Mouse (Mus musculus): ENCODE data around the gene Vmn1r39.
"Not testable (repeated sequence)": the region's sequence is repeated elsewhere in the genome, so short reads cannot be mapped to it uniquely, and the experiment has no call there.

Gene Vmn1r39

DNA sequence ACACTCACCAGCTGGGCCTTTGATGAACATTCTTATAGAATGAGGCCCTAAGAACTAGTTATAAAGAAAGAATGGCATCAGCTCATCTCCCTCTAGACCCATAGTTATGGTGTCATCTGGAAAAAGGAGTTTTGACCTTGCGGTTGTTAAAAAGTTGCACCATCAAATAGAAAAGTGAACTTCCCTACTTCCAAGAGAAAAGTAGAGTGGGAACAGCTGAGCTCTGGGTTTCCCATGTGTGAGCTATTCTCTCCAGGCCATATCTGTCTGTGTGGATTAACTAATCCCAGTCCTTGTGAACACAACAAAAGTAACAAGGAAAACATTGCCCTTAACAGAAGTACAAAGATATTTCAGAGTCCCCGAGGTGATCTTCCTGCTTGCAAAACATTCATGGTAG lies at the start of gene Vmn1r39:
TSS of gene Vmn1r39 (minus strand) at position 101 of the 400 bp plus-strand sequence.
- no peak for DNase-seq

DNA sequence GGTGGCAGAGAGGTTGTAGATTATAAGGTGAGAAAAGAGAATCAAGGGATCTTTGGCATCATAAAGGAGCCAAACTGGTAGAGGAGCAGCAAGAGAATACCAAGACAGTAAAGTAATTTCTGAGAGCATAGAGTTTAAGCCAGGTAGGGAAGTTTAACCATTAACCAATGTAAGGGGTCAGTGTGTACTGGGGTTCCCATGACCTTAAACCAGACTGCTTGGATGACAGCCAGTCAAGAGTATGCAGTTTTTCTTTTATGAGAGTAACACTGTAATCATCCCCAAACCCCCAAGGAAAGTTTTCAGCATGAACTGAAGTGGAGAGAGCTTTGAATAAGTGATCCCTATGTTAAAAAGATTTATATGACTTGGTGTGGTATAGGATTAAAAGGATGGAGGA lies 49.0 kb upstream of the Vmn1r39 start:
- DNase-seq = no peak

DNA sequence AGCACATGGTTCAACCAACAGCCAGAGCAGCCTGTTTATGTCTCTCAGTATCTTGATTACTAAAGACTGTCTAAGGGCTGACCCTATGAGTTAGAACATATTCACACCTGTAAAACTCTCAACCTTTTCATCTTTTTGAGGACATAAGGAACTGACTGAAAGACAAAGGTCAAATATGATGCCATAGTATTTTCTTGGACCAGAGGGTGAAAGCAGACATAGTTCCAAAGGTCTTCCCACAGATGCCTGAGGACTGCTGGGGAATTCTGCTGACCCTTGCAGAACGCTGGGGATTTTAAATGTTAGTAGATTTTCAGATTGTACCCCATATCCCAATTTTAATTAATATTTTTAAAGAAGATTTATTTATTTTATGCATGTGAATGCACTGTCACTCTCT lies 47.9 kb upstream of the Vmn1r39 start:
- no peak for DNase-seq

DNA sequence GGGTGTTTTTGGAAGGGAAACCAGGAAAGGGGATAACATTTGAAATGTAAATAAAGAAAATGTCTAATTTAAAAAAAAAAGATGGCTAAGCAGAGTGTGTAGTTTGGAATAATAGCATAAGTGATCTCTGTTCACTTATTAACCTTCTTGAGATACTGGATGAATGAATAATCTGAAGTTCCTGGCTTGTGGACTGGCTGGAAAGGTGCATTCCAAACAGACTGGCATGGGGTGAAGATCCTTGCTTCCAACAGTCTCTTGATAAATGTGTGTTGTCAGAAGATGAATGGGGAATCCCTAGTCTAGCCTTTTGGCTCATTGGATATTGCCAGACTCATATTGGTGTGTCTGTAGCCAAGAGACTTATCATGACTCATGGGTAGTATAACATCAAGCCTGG lies 45.8 kb upstream of the Vmn1r39 start:
- DNase-seq = no peak

DNA sequence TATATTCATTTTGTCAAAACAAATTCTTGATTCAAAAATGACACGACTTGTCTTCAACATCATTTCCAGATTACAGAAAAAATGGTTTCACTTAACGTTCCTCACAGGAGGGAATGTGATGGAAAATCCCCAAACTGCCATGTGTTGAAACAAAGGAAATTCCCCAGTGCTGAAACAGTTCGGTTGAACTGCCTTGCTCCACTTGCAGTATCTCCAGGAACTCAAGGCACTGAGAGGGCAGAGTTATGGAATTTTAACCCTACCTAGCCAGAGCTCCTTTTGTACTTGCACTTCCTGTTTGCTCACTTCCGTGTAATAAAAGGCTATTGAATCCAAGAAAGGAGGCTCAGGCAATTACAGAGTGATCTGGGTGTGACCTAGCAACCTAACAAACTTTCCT lies 38.5 kb upstream of the Vmn1r39 start:
- no peak for DNase-seq

DNA sequence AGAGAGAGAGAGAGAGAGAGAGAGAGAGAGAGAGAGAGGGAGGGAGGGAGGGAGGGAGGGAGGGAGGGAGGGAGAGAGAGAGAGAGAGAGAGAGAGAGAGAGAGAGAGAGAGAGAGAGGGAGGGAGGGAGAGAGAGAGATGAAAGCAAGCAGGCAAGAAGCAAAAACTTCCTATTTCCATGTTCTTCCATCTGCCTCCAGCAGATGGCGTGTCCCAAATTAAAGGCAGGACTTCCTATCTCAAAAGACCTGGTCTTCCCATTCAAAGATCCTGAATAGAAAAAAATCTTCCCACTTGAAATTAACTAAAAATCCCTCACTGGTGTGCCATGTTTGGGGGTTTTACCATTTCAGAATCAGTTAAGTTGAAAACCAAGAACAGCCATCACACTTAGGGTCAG lies 30.2 kb upstream of the Vmn1r39 start:
- peak in 1 of 2 experiments; percentile 19 for DNase-seq

DNA sequence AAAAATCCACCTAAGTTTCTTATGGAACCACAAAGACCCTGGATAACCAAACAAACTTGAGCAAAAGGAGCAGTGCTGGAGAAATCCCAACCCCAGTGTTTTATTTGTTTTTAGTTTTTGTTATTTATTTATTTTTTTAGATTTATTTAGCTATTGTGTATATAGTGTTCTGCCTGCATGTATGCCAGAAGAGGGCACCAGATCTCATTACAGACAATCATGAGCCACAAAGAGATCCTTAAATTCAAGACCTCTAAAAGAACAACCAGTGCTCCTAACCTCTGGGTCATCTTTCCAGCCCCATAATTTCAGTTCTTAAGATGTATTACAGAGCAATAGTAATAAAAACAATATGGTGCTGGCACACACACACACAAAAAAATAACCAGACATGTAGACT lies 26.5 kb upstream of the Vmn1r39 start:
- DNase-seq = no peak

DNA sequence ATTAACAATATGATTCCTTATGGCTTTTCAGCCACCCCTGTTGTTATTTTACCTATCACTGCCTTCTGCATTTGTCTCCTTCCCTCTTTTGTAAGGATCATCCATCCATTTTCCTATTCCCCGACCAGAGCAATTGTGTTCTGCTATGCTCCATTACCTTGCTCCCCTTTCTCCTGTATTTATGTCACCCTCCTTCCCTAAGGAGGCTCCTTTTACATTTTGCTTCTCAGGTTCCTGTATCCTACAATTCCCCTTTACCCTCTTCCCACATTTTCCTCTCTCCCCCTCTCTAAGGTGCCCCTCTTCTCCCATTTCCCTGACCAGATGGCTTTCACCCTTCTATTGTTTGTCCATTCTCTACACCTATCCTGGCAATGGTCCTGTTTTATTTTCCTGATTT lies 4.1 kb downstream of the Vmn1r39 start:
- DNase-seq = no peak

DNA sequence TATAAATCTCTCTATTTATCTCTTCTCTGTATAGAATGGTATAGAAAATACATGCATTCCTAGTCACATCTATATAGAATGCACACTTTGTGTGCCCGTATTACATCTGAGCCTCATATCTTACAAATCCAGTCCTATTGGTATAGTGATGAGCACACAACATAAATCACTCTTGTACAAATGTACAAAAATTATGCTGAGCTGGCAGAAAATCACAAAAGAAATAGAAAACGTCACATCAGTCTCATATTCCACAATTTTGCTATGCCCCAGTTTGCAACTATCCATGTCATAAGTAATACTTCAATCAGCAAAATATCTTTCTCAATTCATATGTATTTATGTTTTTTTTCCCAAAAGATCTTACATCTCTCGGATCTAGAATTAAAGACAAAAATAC lies 4.7 kb downstream of the Vmn1r39 start:
- no peak for DNase-seq

DNA sequence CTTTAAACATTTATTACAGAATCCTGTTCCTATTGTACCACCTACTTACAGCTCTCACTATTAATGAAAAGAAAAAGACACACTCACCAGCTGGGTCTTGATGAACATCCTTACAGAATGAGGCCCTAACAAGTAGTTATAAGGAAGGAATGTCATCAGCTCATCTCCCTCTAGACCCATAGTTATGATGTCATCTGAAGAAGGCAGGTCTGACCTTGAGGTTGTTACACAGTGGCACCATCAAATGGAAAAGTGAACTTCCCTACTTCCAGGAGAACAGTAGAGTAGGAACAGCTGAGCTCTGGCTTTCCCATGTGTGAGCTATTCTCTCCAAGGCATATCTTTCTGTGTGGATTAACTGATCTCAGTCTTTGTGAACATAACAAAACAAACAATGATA lies 27.9 kb downstream of the Vmn1r39 start, which contains the start of gene Vmn1r38:
TSS of gene Vmn1r38 (minus strand) at position 101 of the 400 bp plus-strand sequence.
- not testable (repeated sequence) for DNase-seq

Measured in lung, adult 18-20 months (tissue).